Mouse (Mus musculus) pancreas, adult 10 weeks (tissue): ENCODE data around the gene Olfr310. TPM values are rescaled to one million over a fixed set of nuclear protein-coding genes. Genes with fewer than 3 reads are reported as not detected.

Experiments used
- polyA plus RNA-seq: library from polyadenylated mRNA; stranded (reverse); fragments of 350-450 nt; fragmentation: Illumina TruSeq; extraction: RNeasy Lipid Tissue Mini Kit (QIAGEN cat#74804); gene quantifications from one replicate; pipeline ENCODE4 v1.2.3, GENCODE M21; 2015; ENCODE audit warnings: low read depth, low replicate concordance; ENCODE audit not compliant: insufficient read depth

The Olfr310 gene
- polyA plus RNA-seq = not detected

GRCm38 (mm10) chr7:86277072-86277471 is at the start of gene Olfr310:
Gene Olfr310, minus strand, starts transcription at chr7:86277172.

GRCm38 (mm10) chr7:86325530-86325929 is 48.6 kb upstream of the Olfr310 start, which contains the start of gene Olfr308:
Gene Olfr308, minus strand, starts transcription at chr7:86325630.

GRCm38 (mm10) chr7:86313608-86314007 is 36.6 kb upstream of the Olfr310 start, which contains the start of gene Olfr309:
Gene Olfr309, minus strand, starts transcription at chr7:86313708.

GRCm38 (mm10) chr7:86246208-86246607 is 30.8 kb downstream of the Olfr310 start, which contains the start of gene Vmn2r76:
Gene Vmn2r76, minus strand, starts transcription at chr7:86246308.

Other genes with a start within 250 kb of the Olfr310 start
- gene Vmn2r75, start 105.4 kb downstream of the Olfr310 start, polyA plus RNA-seq = not detected
- gene Vmn2r76, start 30.9 kb downstream of the Olfr310 start, polyA plus RNA-seq = not detected
- gene Olfr309, start 36.5 kb upstream of the Olfr310 start, polyA plus RNA-seq = not detected
- not detected for gene Olfr308, start 48.5 kb upstream of the Olfr310 start, polyA plus RNA-seq
- not detected for gene Olfr307, start 60.4 kb upstream of the Olfr310 start, polyA plus RNA-seq
- gene Olfr305, start 89.8 kb upstream of the Olfr310 start, polyA plus RNA-seq = not detected
- not detected for gene Olfr304, start 109.5 kb upstream of the Olfr310 start, polyA plus RNA-seq
- not detected for gene Olfr303, start 120.6 kb upstream of the Olfr310 start, polyA plus RNA-seq
- gene Olfr301, start 126.7 kb upstream of the Olfr310 start, polyA plus RNA-seq = not detected
- gene Olfr299, start 182.7 kb upstream of the Olfr310 start, polyA plus RNA-seq = not detected
- not detected for gene Olfr298, start 215.3 kb upstream of the Olfr310 start, polyA plus RNA-seq
- not detected for gene Olfr297, start 242.8 kb upstream of the Olfr310 start, polyA plus RNA-seq